Mouse (Mus musculus) adrenal gland, postnatal 10 days (tissue): Measurements from ENCODE around the gene S100a3. TPM values are rescaled to one million over a fixed set of nuclear protein-coding genes. Genes with fewer than 3 reads are reported as not detected.
A peak's percentile ranks its signal among the peaks of the same experiment; 100 is the strongest.

Source experiments
- DNase-seq: peaks from one replicate; pipeline ENCODE4 v3.0.0; 2021; ENCODE audit warnings: mixed read lengths
- long read RNA-seq, 2 experiments: library from polyadenylated mRNA; stranded (forward); transcript quantifications; one replicate each; pipeline ENCODE4 v2.0.0; 2021
- total RNA-seq, 2 experiments: library from RNA; stranded (reverse); gene quantifications; 2 replicates each; pipeline ENCODE4 v1.2.3; 2021

The S100a3 gene
- not detected for total RNA-seq
- long read RNA-seq, experiment 1, result 0 reads
- long read RNA-seq, experiment 2, result 0 reads

- DNase-seq, result no peak
These were observed at the start of gene S100a3 for GRCm38 (mm10) chr3:90560008-90560628. Gene S100a3 (plus strand): TSS chr3:90560578.

- no peak for DNase-seq
These were observed 48.1 kb upstream of the S100a3 start for GRCm38 (mm10) chr3:90512276-90512675.

DNA sequence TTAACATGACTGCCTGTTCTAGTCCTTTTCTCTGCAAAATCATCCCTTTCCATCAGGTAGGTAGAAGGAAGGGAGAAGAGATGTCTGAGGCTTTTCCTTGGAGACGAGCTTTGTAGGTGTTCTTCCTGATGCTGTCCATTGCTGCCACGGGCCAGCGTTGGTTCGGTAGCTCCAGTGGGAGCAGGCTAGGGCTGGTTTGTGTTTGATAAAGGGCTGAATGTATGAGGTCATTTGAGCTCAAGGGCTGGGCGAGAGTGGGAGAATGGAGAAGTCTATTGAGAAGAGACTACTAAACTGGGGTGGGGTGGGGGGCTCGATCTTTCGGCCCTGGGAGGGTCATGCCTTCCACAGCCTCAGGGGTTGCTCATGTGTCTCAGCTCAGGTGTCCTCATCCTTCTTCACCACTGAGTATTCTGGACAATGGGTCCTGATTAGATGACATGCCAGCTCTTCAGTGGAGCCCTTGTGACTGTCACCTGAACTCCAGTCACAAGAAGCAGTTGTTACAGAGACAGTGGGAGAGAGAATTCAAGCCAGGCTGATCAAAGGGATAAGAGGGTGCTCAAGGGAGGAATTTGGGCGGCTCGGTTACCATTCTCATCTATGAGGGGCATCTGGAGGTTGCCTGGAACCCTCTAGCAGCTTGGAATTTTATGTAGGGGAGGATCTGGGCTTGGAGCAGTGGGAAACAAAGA, 47.3 kb upstream of the S100a3 start:
- DNase-seq, result no peak

- peak; percentile 87 for DNase-seq
These were observed 46.4 kb upstream of the S100a3 start, which contains the start of the genes S100a1 and S100a13 for GRCm38 (mm10) chr3:90513796-90514590. Gene S100a1 (minus strand): TSS chr3:90514392. Gene S100a13 (plus strand): TSS chr3:90514435.

- DNase-seq, result peak; percentile 85
These were observed 45.7 kb upstream of the S100a3 start for GRCm38 (mm10) chr3:90514691-90515090.

GRCm38 (mm10) chr3:90515242-90515641, 45.1 kb upstream of the S100a3 start:
- peak; percentile 63 for DNase-seq

DNA sequence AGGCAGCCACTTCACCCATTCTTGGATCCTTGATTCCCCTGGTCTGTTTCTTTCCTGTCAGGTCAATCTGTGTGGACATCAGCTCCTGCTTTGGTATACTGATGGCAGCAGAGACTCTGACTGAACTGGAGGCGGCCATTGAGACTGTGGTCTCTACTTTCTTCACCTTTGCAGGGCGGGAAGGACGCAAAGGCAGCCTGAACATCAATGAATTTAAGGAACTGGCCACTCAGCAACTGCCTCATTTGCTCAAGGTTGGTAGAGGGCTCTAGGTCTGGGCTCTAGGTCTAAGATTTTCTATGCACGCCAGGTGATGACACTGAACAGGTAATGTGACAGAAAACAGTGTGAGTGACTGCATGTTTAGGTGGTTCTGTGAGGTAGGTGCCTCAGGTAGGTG, 44.6 kb upstream of the S100a3 start:
- no peak for DNase-seq

DNA sequence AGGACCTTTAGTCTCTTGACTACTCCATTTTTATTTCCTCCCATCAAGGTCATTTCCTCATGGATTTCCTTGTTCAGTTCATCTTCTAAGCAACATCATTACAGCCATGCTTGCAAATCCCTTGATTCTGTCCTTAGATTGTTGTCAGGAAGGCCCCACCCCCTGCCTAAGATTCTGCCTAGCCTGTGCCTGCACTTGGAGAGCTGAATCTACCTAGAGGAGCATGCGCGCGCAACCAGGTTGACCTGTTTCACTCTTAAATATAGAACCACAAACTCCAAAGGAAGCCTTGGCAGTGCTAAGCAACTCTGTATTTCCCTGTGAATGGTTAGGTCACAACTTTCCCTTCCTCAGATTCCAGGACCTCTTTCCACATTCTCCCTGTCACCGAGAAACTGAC, 42.7 kb upstream of the S100a3 start:
- no peak for DNase-seq

DNA sequence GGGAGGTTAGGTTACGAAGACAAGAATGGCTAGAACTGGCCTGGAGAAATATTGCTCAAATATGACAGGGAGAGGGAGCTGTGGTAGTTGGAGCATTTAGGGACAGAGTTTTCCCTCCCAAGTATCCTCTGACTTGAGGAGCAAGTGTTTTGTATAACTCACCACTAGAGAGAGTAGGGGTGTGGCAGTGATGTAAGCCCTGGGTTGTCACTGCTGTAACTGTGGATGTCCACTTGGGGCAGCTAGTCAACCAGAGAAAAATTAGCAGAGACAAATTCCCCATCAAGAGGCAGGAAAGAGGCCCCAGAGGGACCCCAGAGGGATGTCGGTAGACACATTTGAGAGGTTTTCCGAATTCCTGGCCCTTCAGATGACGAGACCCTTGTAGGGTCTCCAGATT, 35.0 kb upstream of the S100a3 start:
- DNase-seq, result peak; percentile 60

DNA sequence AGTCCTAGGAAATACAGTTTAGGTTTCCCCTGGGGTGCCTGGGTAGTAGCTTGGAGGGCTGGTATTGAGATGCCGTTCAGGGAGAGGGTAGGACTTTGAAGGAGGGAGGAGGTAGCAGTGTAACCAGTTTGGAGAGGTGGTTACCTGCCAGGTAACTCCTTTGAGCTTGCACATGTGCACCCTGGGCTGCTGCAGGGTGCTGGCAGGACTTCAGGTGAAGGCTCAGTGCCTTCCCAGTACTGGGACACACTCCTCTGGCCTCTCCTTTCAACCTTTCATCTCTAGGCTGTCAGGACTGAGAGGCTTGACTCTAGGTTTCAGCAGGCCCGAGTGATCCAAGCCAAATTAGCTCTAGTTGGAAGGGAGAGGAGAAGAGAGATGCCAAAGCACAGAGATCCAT, 34.3 kb upstream of the S100a3 start:
- DNase-seq, result no peak

- no peak for DNase-seq
These were observed 33.8 kb upstream of the S100a3 start, which contains the start of gene S100a14 for GRCm38 (mm10) chr3:90526580-90526979. Gene S100a14 (plus strand): TSS chr3:90526856.

- DNase-seq, result no peak
These were observed 33.0 kb upstream of the S100a3 start for GRCm38 (mm10) chr3:90527291-90527873.

- DNase-seq, result no peak
These were observed 28.7 kb upstream of the S100a3 start for GRCm38 (mm10) chr3:90531713-90532112.

- no peak for DNase-seq
These were observed 24.9 kb upstream of the S100a3 start for GRCm38 (mm10) chr3:90535446-90535845.

DNA sequence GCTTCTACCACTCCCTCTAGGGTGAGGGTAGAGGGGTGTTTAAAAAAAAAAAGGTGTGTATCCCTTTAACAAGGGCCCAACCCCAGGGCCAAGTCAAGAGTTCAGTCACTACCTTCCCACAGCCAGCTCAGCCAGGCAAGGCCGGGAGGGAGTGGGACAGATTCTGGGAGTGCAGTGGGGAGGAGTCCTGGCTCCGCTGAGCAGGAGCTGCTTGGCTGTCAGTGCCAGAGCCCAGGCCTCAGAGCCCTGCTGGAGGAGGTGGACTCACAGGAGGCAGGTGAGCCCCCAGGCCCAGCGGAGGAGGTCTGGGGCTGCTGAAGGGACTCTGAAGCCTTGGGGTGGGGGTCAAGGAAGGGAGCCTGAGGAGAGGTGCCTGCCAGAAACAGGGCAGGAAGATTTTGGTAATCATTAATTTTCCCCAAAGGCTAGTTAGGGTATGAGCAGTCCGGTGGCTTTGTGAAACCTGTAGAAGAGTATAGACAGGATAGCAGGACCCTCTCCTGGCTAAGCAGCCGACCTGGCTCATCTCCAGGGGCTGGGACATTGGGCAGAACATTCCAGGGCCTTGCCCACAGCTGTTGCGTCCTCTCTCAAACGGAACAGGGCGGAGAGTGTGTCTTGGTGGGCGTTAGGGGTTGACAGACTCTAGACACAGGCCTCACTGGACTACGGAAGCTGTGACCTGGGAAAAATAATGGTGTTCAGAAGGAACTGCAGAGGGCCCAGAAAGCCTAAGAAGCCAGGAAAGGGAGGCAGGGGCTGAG, 23.1 kb upstream of the S100a3 start, which contains the start of gene S100a16:
Gene S100a16, plus strand, starts transcription at position 114 of the 764 bp plus-strand sequence.
- peak; percentile 84 for DNase-seq

- no peak for DNase-seq
These were observed 22.5 kb upstream of the S100a3 start for GRCm38 (mm10) chr3:90537905-90538296.

DNA sequence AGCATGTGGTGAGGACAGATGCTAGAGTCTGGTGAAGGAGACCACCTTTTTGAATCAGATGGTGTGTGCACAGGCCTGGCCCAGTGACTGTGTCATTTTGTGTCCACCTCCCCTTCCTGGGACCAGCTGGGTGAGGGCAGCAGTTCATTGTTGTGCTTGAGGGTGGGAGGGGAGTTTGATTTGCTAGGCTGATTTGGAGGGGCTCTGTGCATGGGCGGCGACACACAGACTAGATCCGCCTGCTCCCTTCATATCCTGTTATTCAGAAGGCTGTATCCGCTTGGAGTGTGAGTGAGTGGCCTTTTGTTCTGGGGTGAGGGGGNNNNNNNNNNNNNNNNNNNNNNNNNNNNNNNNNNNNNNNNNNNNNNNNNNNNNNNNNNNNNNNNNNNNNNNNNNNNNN, 19.5 kb upstream of the S100a3 start:
- DNase-seq, result peak; percentile 27

DNA sequence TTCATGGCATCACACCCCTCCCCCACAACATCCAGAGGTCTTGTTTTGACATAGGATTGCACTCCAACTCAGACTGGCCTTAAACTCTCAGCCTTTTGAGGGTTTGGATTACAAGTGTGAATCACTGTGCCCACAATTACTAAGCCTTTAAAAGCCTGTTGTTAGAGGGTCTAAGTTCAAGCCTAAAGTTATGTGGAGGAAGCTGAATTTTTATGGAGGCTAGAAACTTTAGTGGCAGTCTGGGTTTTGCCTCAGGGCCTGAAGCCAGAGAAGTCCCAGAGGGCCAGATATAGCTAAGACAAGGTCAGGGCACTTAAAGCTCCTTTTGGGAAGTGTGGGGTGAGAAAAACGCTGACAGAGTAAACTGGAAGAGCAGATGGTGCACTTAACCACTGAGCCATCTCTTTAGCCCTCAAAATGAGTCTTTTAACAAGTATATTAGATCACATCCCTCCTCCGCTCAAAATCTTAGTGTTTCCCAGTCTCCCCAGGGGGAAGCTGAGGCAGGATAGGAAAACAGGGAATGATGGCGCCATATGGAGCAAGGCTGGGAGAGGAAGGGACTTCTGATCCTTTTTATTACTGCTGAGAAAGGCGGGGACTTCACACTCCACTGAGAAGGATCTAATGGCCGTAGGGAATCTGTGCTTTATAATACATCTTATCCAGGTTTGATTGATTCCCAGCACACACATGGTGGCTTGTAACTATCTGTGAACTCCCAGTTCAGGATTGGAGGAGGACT, 10.5 kb upstream of the S100a3 start:
- peak; percentile 49 for DNase-seq

DNA sequence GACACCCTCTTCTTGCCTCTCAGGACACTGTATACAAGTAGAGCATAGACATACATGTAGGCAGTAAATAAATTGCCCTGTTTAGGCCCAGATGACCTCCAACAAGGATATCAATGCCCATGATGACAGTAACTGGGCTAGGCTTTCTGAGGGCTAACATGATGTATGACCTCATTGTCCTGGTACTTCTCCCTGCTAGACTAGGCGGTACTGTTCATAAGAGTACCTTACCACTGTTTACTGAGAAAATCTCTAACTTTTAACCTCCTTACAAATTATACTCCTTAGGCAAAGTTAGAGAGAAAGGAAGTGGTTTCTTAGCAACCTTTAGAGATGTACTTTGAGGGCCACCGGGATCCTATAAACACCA, 10.0 kb upstream of the S100a3 start:
- no peak for DNase-seq

DNA sequence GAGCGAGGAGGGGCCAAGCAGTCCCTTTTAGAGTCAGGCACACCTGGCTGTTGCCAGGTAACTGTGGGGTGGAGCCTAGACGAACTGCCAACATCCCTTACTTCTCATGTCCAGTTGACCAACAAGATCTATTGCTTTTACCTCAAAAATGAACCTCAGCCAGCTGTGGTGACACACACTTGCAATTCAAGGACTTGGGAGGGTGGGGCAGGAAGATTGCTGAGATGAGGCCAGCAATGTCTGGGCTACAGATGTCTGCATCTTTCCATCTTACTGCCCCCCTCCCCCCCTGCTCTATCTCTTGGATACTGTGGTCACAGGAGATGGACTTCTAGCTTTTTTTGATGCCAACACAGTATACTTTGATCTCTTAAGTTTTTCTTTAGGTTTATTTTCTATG, 8.1 kb upstream of the S100a3 start:
- no peak for DNase-seq

DNA sequence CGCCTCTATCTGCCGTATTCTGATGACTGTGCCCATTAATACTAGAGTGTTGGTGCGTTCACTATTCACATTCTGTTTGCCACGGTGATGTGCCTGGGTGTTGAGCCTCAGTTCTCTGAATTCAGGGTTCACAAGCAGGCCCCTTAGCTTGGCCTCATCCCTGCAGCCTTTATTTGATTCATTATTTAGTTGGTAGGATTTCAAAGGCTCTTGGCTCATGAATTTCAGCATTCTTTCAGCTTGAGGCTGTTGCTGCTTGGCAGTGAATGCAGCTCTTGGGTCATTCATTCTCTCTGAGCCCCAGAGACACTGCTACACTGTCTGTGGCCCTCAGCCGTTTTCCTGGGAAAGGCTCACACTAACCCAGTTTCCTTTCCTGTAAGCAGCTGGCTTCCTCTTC, 4.4 kb upstream of the S100a3 start:
- DNase-seq, result peak; percentile 36
